Mouse (Mus musculus): ENCODE data around the gene Rhoc.
A peak's percentile ranks its signal among the peaks of the same experiment; 100 is the strongest.

Gene Rhoc

DNA sequence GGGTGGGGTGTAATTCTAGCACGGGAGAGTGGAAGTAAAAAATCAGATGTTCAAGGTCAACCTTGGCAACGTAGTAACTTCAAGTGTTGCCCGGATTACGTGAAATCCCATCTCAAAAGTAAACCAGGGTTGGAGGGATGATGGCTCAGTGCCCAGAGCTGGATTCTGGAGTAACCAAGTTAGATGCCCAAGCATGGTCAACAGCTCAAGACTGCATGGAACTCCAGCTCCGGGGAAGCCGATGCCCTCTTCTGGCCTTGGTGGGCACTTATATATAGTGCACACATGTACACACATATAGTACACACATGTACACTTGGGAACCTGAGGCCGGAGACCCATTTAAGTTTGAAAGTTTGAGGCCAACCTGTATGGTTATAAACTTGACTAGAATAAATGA lies 28.0 kb downstream of the Rhoc start:
- no peak for DNase-seq (ENCODE audit: low spot score in 2 of 2)

DNA sequence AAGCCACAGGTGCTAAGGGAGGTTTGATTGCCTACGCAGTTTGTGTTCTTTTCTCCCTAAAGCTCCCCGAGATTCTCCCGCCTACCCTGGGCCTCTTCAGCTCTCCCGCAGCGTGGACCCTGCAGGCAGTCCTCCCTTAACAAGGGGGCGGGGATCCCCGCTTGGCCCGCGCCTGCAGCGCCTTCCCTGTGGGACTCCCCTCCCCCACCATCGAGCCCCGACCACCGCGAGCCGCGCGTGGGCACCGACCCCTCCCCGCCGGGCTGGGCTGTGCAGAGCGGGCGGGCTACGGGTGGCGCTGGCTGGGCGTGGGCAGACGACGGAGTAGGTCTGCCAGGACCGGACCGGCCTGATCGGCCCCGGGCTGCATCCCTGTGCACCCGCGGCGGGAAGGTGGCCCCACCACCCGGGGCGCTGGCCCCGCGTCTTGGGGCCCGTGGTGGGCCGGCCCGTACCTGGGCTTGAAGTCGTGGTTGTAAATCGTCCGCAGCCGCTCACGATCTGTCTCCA lies 29.4 kb downstream of the Rhoc start:
- DNase-seq (ENCODE audit: low spot score in 2 of 2) = peak; percentile 58 to 66

DNA sequence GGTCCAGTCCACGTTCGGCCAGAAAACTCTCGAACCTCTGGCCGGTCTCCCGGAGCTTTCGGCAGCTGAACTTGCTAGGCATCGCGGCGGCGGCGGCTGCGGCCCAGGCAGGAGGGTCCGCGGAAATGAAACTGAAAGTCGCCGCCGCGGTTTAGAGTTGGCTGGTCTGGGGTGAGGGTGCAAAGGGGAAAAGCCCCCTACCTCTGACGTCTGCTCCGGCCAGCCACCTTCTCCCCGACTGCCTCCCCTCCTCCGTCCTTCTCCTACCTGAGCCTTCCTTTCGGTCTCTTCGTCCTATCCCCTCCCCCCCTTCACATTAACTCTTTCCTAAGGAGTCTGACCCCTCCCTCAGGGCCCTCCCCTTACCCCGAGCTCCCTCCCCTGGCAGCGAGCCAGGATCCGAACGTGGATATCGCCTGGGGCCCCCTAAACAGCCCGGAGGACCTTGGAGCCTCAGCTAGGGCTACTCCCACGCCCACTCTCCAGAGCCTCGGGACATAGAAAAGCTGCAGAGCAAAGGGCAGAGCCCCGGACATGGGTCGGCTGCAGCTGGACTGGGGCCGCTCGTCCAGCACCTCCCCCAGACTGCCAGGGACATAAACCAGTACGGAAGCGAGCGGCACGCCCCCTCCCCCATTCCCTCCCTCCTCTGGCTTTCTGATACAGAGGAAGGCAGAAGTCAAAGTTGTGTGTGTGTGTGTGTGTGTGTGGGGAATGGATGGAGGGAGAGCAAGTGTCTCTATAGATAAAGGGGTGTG lies 30.0 kb downstream of the Rhoc start, which contains the start of gene Mov10:
Gene Mov10 (minus strand): TSS at position 573 of the 758 bp plus-strand sequence.
- peak; percentile 62 to 75 for DNase-seq (ENCODE audit: low spot score in 2 of 2)

DNA sequence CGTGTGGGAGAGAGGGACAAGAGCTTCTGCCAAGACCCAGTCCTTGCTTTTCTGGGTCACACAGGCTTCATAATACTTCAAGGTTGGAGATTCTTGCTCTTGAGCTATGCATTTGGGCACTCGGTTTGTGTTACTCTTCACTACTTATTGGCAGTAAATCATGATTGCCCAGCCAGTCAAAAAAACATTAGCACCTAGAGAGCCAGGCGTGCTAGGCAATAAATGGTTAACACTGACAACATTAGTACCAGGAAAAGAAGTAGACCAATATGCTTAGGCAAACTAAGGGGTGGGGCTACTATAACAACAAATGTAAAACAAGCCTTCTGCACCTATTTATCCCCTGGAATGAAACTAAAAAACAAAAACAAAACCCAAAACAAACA lies 30.6 kb downstream of the Rhoc start:
- DNase-seq (ENCODE audit: low spot score in 2 of 2) = no peak

DNA sequence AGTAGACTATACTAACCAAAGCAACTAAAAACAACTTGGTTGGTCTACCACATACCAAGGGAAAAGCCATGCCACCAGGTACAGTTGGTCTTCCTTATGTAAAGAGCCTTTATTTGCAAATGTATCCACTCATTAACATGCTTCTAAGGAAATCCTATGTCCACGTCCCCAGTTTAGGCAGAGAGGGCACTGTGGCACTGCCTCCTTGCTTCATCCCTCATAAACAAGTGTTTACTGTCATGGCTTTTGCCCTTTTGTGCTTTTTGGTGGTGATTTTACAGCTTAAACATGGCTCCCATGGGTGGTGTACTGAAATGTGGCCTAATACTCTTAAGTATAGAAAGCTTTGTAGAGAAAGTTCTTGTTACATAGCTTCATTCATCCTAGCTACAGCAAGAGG lies 32.3 kb downstream of the Rhoc start:
- no peak for DNase-seq (ENCODE audit: low spot score in 2 of 2)

DNA sequence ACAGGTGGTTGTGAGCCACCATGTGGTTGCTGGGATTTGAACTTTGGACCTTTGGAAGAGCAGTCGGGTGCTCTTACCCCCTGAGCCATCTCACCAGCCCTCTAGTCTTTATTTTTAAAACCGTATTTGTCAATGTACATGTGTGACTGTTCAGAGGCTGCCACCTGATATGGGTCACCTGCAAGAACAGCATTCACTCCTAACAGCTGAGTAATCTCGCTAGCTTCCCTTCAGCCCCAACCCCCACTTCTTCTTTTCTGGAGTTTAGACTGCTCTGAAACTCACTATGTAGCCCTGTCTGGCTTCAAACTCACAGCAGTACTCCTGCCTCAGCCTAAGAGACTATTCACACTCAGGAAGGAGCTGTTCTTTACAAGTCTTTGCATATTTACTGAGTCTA lies 34.2 kb downstream of the Rhoc start:
- DNase-seq (ENCODE audit: low spot score in 2 of 2) = no peak

DNA sequence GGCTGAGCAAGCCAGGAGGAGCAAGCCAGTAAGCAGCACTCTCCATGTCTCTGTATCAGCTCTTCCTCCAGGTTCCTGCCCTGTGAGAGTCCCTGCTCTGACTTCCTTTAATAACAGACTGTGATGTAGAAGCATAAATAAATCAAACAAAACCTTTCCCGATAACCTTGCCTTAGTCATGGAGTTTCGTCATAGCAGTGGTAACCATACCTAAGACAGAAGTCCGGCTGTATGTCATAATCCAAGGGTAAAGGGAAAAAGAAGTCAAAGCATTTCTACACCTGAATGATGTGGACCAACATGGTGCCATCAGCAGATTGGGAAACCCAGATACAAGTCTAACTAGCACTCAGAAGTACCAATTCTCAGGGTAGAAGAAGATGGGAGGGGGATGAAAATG lies 47.6 kb downstream of the Rhoc start:
- DNase-seq (ENCODE audit: low spot score in 2 of 2) = no peak

DNA sequence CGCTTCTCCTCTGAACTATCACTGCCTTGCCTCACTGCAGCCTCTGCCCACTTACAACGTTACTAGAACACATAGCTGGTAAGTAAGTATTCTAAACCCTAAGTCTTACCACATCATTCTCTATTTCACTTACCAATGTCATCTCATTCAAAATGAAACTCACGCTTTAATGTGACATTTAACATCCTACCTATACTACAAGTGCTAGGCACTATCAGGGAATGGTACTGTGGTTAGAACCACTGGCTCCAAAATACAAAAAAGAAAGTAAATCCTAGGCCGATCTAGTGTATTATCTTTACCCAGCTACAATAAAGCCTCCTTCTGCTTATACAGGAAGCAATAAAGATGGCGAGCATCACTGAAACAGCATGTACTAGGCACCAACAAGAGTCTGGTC lies 52.9 kb downstream of the Rhoc start:
- no peak for DNase-seq (ENCODE audit: low spot score in 2 of 2)
